Mouse (Mus musculus) hindbrain, embryonic 12.5 days (tissue): Measurements from ENCODE around the gene Btg4. TPM values are rescaled to one million over a fixed set of nuclear protein-coding genes. Genes with fewer than 3 reads are reported as not detected.
"Not testable (repeated sequence)": the region's sequence is repeated elsewhere in the genome, so short reads cannot be mapped to it uniquely, and the experiment has no call there.

Experiments used
- ATAC-seq: fragments of 200-750 bp; cut with Nextera tagmentation; 2 replicates; pipeline ENCODE4 v1.8.0; 2017; ENCODE audit warnings: moderate TSS enrichment; ENCODE audit not compliant: low FRiP score
- H3K27ac ChIP-seq: fragments of 300-500 bp; sonication (generic); 2 replicates; pipeline ENCODE4 v1.5.1; 2016; ENCODE audit warnings: mild to moderate bottlenecking
- H3K27me3 ChIP-seq: fragments of 300-500 bp; sonication (generic); 2 replicates; pipeline ENCODE4 v1.6.1; 2016; ENCODE audit warnings: mild to moderate bottlenecking
- H3K36me3 ChIP-seq: fragments of 300-500 bp; sonication (generic); 2 replicates; pipeline ENCODE4 v1.6.1; 2016; ENCODE audit warnings: mild to moderate bottlenecking
- H3K4me1 ChIP-seq: fragments of 300-500 bp; sonication (generic); 2 replicates; pipeline ENCODE4 v1.6.1; 2016
- H3K4me2 ChIP-seq: fragments of 300-500 bp; sonication (generic); replicated peaks from 2 replicates; pipeline ENCODE4 v1.6.1; 2016; ENCODE audit warnings: mild to moderate bottlenecking
- H3K4me3 ChIP-seq: fragments of 300-500 bp; sonication (generic); 2 replicates; pipeline ENCODE4 v1.5.1; 2016; ENCODE audit warnings: mild to moderate bottlenecking
- H3K9ac ChIP-seq: fragments of 300-500 bp; sonication (generic); 2 replicates; pipeline ENCODE4 v1.6.1; 2016; ENCODE audit warnings: mild to moderate bottlenecking, moderate library complexity
- H3K9me3 ChIP-seq: fragments of 300-500 bp; sonication (generic); replicated peaks from 2 replicates; pipeline ENCODE4 v1.6.1; 2016; ENCODE audit warnings: mild to moderate bottlenecking
- WGBS: fragments of 180-500 bp; shearing (Covaris S2); methylation state at CpG from one replicate; pipeline ENCODE4 v1.1.7; 2016; 5-methylcytosine and 5-hydroxymethylcytosine counted together
- polyA plus RNA-seq: library from polyadenylated mRNA; unstranded; fragments of >200 nt; fragmentation: Nextera tagmentation; extraction: Ambion mirVana; gene quantifications from 2 replicates; pipeline ENCODE4 v1.2.1, GENCODE M21; 2016

The Btg4 gene
- polyA plus RNA-seq, 1 experiment from 2014 or later: not detected

DNA sequence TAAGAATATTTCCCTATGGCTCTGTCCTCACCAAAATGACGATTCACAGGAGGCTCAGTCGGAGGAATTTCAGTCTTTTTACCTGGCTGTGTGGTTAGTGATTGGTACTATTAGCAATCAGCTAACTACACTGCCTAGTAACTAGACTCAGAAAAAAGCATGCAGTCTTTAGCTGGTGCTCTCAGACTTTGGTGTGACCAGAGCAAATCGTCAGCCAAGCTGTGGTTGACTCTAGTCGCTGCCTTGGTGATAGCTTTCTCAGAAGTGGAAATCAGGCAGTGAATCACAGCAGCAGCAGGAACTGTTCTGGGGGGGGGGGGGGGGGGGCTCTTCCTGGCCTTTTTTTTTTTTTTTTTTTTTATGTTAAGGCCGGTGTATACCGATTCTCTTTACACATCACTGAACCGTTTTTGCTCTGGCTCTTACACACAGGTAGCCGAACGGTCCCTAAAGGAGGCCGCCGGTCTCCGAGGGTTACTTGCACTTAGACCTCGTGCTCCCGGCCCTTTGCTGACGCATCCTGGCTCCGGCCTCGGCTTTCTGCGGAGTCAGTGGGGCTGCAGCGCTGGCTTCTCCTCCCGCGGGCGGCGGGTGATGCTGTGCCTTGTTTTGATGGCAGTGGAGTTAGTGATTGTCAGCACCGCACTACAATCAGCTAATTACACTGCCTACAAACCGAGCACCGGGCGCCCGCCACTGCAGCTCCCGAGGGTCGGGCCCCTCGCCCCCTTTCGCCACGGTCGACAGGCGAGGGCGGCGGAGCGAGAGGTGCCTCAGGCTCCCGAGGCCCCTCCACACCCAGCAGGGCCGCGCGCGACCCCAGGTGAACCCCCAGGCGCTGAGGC is 42.5 kb downstream of the Btg4 start:
- Histone ChIP-seq H3K36me3 (no peaks in the 10 kb centered on the region), H3K4me3 (peak overlapping the region; percentile 59), H3K4me1 (peaks cover 8% of the 10 kb centered on the region), H3K4me2 (peak overlapping the region; percentile 100), H3K9me3 (no peaks in the 10 kb centered on the region), H3K9ac (peak overlapping the region; percentile 71), H3K27ac (no peak overlapping the region), H3K27me3 (peaks cover 12% of the 10 kb centered on the region; the same call in 1 of the 2 replicates)
- WGBS: 2% methylated on average over 38 of the region's 44 CpGs
- peak; percentile 84 for ATAC-seq

DNA sequence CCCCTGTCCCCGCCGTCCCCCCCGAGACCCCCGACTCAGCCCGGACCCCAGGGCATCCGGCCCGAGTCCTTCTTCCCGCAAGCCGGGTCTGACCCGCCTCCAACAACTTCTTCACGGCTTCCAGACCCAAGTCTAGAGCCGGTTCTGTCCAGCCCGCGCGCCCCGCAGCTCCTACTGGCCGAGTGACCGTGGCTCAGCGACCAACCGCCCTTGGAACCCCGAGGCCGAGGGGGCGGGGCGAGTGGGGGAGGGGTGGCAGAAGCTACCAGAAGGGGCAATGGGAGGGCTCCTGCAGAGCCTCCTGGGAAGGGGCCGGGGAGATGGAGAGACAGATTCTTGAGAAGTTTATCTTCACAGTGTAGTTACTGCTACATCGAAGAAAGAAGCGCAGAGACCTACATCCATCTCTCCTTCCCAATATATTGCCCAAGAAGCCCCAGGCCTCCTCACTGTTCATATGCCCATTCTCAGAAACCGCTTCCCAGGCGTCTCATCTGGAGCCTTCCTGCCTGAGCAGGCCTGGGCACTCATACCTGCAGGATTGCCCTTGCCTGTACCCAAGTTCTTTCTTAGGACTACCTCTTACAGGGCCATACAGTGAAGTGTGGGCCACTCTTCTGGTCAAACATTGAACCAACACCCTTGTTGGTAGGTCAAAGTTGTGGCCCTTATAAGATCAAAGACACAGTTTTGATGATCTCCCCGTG is 43.3 kb downstream of the Btg4 start:
- H3K9ac ChIP-seq: peak overlapping the region; percentile 71
- ATAC-seq: peak; percentile 70
- peak overlapping the region; percentile 59 for H3K4me3 ChIP-seq
- H3K9me3 ChIP-seq: no peaks in the 10 kb centered on the region
- H3K27me3 ChIP-seq: peaks cover 12% of the 10 kb centered on the region; the same call in 1 of the 2 replicates
- peaks cover 8% of the 10 kb centered on the region for H3K4me1 ChIP-seq
- H3K4me2 ChIP-seq: peak overlapping the region; percentile 100
- no peaks in the 10 kb centered on the region for H3K36me3 ChIP-seq
- WGBS: 11% methylated on average over 30 of the region's 30 CpGs
- H3K27ac ChIP-seq: no peak overlapping the region

DNA sequence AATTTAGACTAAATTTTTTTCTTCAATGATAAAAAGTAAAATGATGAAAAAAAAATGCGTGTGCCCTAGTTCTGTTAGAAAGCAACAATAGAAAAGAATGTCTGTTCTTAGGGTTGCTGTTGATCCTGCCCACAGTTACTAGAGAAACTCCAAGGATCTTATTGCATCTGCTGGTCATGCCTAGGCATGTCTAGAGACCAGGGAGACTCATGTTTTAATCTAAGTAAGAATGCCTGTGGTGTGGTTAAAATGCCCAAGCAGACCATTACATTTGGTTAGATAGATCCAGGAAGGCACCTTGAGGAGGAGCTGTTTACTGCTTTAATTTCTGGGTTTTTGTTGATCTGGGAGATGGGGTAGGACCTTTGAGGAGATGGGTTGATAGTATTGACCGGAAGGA is 45.0 kb downstream of the Btg4 start:
- Histone ChIP-seq H3K4me2 (no peak overlapping the region), H3K27ac (no peak overlapping the region), H3K9me3 (no peaks in the 10 kb centered on the region), H3K9ac (no peak overlapping the region), H3K27me3 (peaks cover 7% of the 10 kb centered on the region; the same call in 1 of the 2 replicates), H3K4me3 (no peak overlapping the region), H3K4me1 (peaks cover 8% of the 10 kb centered on the region), H3K36me3 (no peaks in the 10 kb centered on the region)
- ATAC-seq: no peak
- 80% methylated on average over 2 of the region's 2 CpGs for WGBS

DNA sequence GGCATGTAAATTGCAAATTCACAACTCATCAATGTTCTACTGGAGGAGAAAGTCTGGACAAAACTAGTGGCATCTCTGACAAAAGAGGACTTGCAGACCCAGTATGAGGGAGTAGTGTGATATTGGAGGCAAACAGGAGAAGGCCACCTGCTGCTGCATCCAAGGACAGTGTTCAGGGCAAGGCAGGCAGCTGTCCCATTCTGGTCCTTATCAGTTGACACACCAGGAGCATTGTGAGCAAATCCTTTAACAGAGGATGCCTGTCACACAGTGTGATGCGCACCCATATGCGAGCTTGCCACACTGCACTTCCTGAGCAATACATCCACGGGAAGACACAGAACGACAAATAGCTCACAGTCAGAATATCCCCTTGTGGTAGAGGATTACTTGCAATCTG is 54.1 kb downstream of the Btg4 start:
- Histone ChIP-seq H3K4me3 (no peak overlapping the region), H3K9ac (no peak overlapping the region), H3K9me3 (no peaks in the 10 kb centered on the region), H3K4me1 (no peaks in the 10 kb centered on the region), H3K36me3 (no peaks in the 10 kb centered on the region), H3K4me2 (no peak overlapping the region), H3K27ac (no peak overlapping the region), H3K27me3 (no peaks in the 10 kb centered on the region)
- WGBS: 85% methylated on average over 4 of the region's 4 CpGs
- no peak for ATAC-seq

DNA sequence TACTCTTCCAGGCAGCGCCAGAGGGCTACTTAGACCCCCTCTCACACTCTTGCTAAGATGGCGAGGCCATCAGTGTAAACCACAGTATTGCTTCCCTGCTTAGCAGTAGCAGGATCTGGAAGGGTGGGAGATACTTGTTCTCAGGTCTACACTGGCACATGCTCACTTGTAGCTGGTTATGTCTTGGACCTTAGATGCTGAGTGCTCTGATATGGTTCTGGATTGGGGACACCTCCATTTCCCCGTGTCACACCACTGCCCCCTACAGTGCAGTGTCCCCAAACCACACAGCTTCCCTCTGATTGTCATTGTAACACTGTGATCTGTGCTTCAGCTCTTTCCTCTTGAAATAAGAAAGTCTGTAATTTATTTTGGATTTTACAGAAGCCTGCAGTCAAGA is 76.3 kb downstream of the Btg4 start:
- Histone ChIP-seq H3K9ac (no peak overlapping the region), H3K4me1 (no peaks in the 10 kb centered on the region), H3K36me3 (no peaks in the 10 kb centered on the region), H3K27ac (no peak overlapping the region), H3K9me3 (no peaks in the 10 kb centered on the region), H3K4me3 (no peak overlapping the region), H3K4me2 (no peak overlapping the region), H3K27me3 (no peaks in the 10 kb centered on the region)
- no peak for ATAC-seq
- WGBS: 70% methylated on average over 3 of the region's 3 CpGs

DNA sequence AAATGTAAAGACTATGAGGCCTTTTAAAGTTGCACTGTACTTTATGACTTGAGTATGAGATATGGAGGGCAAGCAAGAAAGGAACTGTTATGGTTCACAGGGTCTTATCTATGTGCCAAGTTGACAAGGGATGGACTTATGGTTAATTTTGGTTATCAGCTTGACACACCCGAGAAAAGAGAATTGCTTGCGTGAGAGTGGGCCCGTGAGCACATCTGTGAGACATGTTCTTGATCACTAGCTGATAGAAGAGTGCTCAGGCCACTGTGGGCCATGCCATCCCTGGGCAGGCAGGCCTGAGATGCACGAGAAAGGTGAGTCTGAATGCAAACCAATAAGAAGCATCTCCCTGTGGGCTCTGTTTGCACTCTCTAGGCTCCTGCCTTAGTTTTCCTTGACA is 76.7 kb downstream of the Btg4 start:
- no peak for ATAC-seq
- H3K9me3 ChIP-seq: no peaks in the 10 kb centered on the region
- no peaks in the 10 kb centered on the region for H3K36me3 ChIP-seq
- H3K27ac ChIP-seq: no peak overlapping the region
- H3K9ac ChIP-seq: no peak overlapping the region
- H3K27me3 ChIP-seq: no peaks in the 10 kb centered on the region
- H3K4me3 ChIP-seq: no peak overlapping the region
- H3K4me2 ChIP-seq: no peak overlapping the region
- WGBS: 84% methylated on average over 4 of the region's 4 CpGs
- H3K4me1 ChIP-seq: no peaks in the 10 kb centered on the region

DNA sequence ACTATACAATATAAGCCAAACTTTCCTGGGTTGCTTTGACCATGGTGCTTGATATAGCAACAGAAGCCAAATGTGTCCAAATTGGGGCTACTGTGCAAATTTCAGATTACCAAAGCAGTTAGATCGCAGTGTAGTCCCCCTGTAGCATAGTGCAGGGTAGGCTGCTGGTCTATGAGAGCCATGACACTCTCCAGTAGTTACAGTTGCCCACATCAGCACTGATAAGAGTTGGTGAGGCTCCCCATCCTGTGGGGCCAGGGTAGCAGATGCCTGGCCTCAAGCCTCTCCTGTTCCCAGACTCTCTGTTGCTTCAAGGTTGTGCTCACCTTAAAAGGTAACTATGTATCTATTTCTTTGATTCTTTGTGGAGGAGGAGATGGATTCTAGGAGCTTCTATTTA is 77.1 kb downstream of the Btg4 start:
- no peak overlapping the region for H3K4me3 ChIP-seq
- WGBS: 85% methylated on average over 1 of the region's 1 CpGs
- H3K9me3 ChIP-seq: no peaks in the 10 kb centered on the region
- H3K27ac ChIP-seq: no peak overlapping the region
- no peak overlapping the region for H3K9ac ChIP-seq
- no peak for ATAC-seq
- H3K36me3 ChIP-seq: no peaks in the 10 kb centered on the region
- H3K27me3 ChIP-seq: no peaks in the 10 kb centered on the region
- H3K4me1 ChIP-seq: no peaks in the 10 kb centered on the region
- H3K4me2 ChIP-seq: no peak overlapping the region

DNA sequence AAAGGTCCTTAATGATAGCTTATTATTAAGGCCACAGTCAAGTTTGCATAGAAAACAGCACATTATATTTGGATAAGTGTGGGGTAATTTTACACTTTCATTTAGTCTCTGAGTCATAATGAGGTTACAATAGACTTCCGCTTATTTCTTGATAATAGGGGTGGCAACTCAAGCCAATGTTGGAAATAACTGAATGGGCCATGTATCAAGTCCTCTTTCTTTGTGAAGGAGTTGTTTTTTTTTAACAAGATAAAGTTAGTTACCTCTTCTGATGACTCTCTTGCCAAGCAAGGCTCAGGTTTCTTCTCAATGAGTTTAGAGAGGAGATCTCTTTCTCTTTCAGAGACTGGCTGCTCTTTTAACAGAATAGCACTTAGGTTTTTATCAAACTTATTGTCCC is 77.6 kb downstream of the Btg4 start:
- 91% methylated on average over 1 of the region's 1 CpGs for WGBS
- no peaks in the 10 kb centered on the region for H3K36me3 ChIP-seq

DNA sequence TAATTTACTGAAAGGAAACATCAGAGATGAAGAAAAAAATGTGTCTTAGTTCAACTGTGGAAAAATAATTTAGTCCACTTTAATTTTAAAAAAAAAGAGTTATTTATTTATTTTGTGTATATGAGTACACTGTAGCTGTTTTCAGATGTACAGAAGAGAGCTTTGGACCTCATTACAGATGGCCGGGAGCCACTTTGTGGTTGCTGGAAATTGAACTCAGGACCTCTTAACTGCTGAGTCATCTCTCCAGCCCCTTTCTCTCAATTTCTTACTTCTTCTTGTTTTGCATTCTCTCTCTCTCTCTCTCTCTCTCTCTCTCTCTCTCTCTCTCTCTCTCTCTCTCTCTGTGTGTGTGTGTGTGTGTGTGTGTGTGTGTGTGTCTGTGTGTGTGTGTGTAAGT is 78.7 kb downstream of the Btg4 start:
- not testable (repeated sequence) for H3K9me3 ChIP-seq, H3K9ac ChIP-seq, H3K27ac ChIP-seq, H3K36me3 ChIP-seq, H3K4me2 ChIP-seq, H3K4me1 ChIP-seq, H3K27me3 ChIP-seq, ATAC-seq, H3K4me3 ChIP-seq
- WGBS: 100% methylated on average over 1 of the region's 1 CpGs

More for the DNA sequence above, 77.6 kb downstream of the Btg4 start:
- H3K27ac ChIP-seq: no peak overlapping the region
- no peaks in the 10 kb centered on the region for H3K27me3 ChIP-seq
- H3K9me3 ChIP-seq: no peaks in the 10 kb centered on the region
- no peak overlapping the region for H3K4me3 ChIP-seq
- no peaks in the 10 kb centered on the region for H3K4me1 ChIP-seq
- no peak overlapping the region for H3K4me2 ChIP-seq
- H3K9ac ChIP-seq: no peak overlapping the region
- ATAC-seq: no peak

DNA sequence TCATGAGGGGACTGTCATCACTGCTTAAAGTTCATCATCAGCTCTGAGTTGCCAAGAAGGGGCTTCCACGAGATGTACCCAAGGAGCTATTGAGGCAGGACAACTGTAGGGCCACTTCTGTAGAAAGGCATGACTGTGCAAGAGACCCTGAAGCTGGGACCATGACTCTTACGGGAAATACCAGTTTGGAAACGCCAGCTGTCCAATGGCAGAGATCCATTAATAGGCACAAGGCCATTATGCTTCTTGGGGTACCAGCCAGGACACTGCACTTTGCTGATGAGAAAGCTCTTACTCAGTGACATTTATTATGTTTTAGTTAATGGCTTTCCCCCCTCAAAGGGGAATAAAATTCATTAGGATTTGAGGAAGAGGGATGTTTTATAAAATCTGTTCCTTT is 80.0 kb downstream of the Btg4 start:
- no peak overlapping the region for H3K9ac ChIP-seq
- WGBS: 79% methylated on average over 3 of the region's 3 CpGs
- no peak overlapping the region for H3K4me2 ChIP-seq
- no peaks in the 10 kb centered on the region for H3K9me3 ChIP-seq
- H3K4me3 ChIP-seq: no peak overlapping the region
- ATAC-seq: no peak
- H3K27ac ChIP-seq: no peak overlapping the region
- H3K36me3 ChIP-seq: no peaks in the 10 kb centered on the region
- no peaks in the 10 kb centered on the region for H3K4me1 ChIP-seq
- no peaks in the 10 kb centered on the region for H3K27me3 ChIP-seq

DNA sequence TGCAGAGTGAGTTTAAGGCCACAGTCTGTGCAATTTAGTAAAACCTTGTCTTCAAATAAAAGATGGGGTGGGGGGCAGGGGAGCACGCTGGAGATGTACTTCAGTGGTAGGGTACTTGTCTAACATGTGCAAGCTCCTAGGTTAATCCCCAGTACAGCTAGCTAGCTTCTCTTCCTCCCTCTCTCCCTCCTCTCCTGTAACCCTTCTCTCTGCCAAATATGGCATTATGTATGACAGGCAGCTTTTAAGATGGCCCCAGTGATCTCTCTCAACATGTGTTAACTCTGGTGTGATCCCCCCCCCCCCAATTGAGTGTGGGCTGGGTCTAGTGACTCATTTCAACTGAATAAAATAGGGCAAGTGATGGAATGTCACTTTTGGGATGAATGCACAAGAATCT is 82.7 kb downstream of the Btg4 start:
- no peak overlapping the region for H3K4me3 ChIP-seq
- ATAC-seq: no peak
- WGBS: 100% methylated on average over 1 of the region's 1 CpGs
- no peak overlapping the region for H3K27ac ChIP-seq
- no peaks in the 10 kb centered on the region for H3K36me3 ChIP-seq
- no peaks in the 10 kb centered on the region for H3K4me1 ChIP-seq
- H3K9me3 ChIP-seq: no peaks in the 10 kb centered on the region
- no peak overlapping the region for H3K4me2 ChIP-seq
- H3K9ac ChIP-seq: no peak overlapping the region
- H3K27me3 ChIP-seq: no peaks in the 10 kb centered on the region; the same call in 1 of the 2 replicates

DNA sequence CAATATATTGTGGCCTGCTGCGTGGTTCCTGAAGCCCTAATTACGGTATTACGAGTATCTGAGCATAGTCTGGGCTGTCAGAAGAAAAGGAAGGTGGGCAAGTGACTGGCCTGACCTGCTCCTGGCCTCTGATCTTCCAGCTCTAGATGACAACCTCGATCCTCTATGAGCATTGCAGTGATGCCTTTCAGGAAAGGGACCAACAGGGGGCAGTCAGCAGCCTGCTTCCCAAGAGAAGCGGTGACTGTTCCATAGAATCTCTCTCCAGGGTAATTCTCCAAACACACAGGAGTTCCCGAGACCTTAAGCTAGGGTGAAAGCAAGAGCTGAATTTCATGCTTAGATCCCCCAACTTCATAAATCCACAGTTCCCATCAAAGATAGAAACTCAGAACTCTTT is 83.5 kb downstream of the Btg4 start:
- H3K36me3 ChIP-seq: no peaks in the 10 kb centered on the region
- no peaks in the 10 kb centered on the region for H3K4me1 ChIP-seq
- WGBS: 72% methylated on average over 6 of the region's 6 CpGs
- no peaks in the 10 kb centered on the region for H3K9me3 ChIP-seq
- no peak overlapping the region for H3K27ac ChIP-seq
- no peak overlapping the region for H3K4me2 ChIP-seq
- ATAC-seq: no peak
- H3K4me3 ChIP-seq: no peak overlapping the region
- no peaks in the 10 kb centered on the region; the same call in 1 of the 2 replicates for H3K27me3 ChIP-seq
- H3K9ac ChIP-seq: no peak overlapping the region
